Mouse (Mus musculus) liver, postnatal 0 days (tissue): ENCODE measurements around the gene Ngfr. TPM values are rescaled to one million over a fixed set of nuclear protein-coding genes. Genes with fewer than 3 reads are reported as not detected.

Experiments
- ATAC-seq: fragments of 200-750 bp; cut with Nextera tagmentation; 2 replicates; pipeline ENCODE4 v1.8.0; 2017; ENCODE audit warnings: mild to moderate bottlenecking, moderate library complexity
- DNase-seq: peaks from one replicate; pipeline ENCODE4 v3.0.0-alpha.2; 2016
- H3K27ac ChIP-seq: fragments of 300-500 bp; sonication (generic); 2 replicates; pipeline ENCODE4 v1.5.1; 2014; ENCODE audit warnings: antibody characterized with exemption, moderate library complexity, mild to moderate bottlenecking, low read depth
- H3K27me3 ChIP-seq: fragments of 300-500 bp; sonication (generic); 2 replicates; pipeline ENCODE4 v1.6.1; 2014; ENCODE audit warnings: low read length, control low read depth, mixed read lengths; ENCODE audit not compliant: insufficient read depth
- H3K36me3 ChIP-seq: fragments of 300-500 bp; sonication (generic); replicated peaks from 2 replicates; pipeline ENCODE4 v1.6.1; 2014; ENCODE audit warnings: mild to moderate bottlenecking, control low read depth, low read length, moderate library complexity, mixed read lengths; ENCODE audit not compliant: insufficient read depth
- H3K4me1 ChIP-seq: fragments of 300-500 bp; sonication (generic); 2 replicates; pipeline ENCODE4 v1.6.1; 2014; ENCODE audit warnings: antibody characterized with exemption, mild to moderate bottlenecking, control low read depth; ENCODE audit not compliant: insufficient read depth
- H3K4me2 ChIP-seq: fragments of 300-500 bp; sonication (generic); 2 replicates; pipeline ENCODE4 v1.6.1; 2014; ENCODE audit warnings: low read depth, mild to moderate bottlenecking, low read length, moderate library complexity, mixed read lengths
- H3K4me3 ChIP-seq: fragments of 300-500 bp; sonication (generic); 2 replicates; pipeline ENCODE4 v1.5.1; 2014; ENCODE audit warnings: low read depth, low read length
- H3K9ac ChIP-seq: fragments of 300-500 bp; sonication (generic); replicated peaks from 2 replicates; pipeline ENCODE4 v1.6.1; 2014; ENCODE audit warnings: mild to moderate bottlenecking, moderate library complexity
- H3K9me3 ChIP-seq: fragments of 300-500 bp; sonication (generic); 2 replicates; pipeline ENCODE4 v1.6.1; 2016; ENCODE audit warnings: mild to moderate bottlenecking, control low read depth, low read length, mixed read lengths
- CTCF ChIP-seq: sonication (generic); IDR thresholded peaks from 2 replicates; pipeline ENCODE4 v1.5.1; 2016; ENCODE audit warnings: antibody characterized with exemption, low read depth
- EP300 ChIP-seq: IDR thresholded peaks from 2 replicates; pipeline ENCODE4 v1.6.1; 2016; ENCODE audit warnings: antibody characterized with exemption, low read depth, mild to moderate bottlenecking
- WGBS: fragments of 180-500 bp; shearing (Covaris S2); extraction: QIAGEN DNeasy Blood & Tissue Kit; methylation state at CpG from one replicate; pipeline ENCODE4 v1.1.7; 2014; ENCODE audit not compliant: insufficient replicate concordance; 5-methylcytosine and 5-hydroxymethylcytosine counted together
- polyA plus RNA-seq: library from polyadenylated mRNA; unstranded; fragments of >200 nt; fragmentation: Nextera tagmentation; extraction: Ambion mirVana; gene quantifications from 2 replicates; pipeline ENCODE4 v1.2.1, GENCODE M21; 2015

The Ngfr gene
- polyA plus RNA-seq, 1 experiment from 2014 or later, result 1.7 TPM

- WGBS, result 34% methylated on average over 13 of the region's 13 CpGs
- H3K36me3 ChIP-seq, result no peaks in the 10 kb centered on the region
- no peak overlapping the region for H3K4me3 ChIP-seq
- DNase-seq (no peak), ATAC-seq (no peak)
- no peak overlapping the region for H3K27ac ChIP-seq
- peaks cover 9% of the 10 kb centered on the region; the same call in 1 of the 2 replicates for H3K4me1 ChIP-seq
- H3K9ac ChIP-seq, result no peak overlapping the region
- TF ChIP-seq CTCF, result no peak
- no peak for TF ChIP-seq EP300
- peaks cover 27% of the 10 kb centered on the region for H3K27me3 ChIP-seq
- H3K4me2 ChIP-seq, result no peak overlapping the region
- no peaks in the 10 kb centered on the region for H3K9me3 ChIP-seq
Measured at GRCm38 (mm10) chr11:95597741-95598140, 10.2 kb upstream of the Ngfr start.

GRCm38 (mm10) chr11:95596704-95597103, 9.2 kb upstream of the Ngfr start:
- Histone ChIP-seq H3K4me1 (peaks cover 9% of the 10 kb centered on the region; the same call in 1 of the 2 replicates), H3K9me3 (no peaks in the 10 kb centered on the region), H3K36me3 (no peaks in the 10 kb centered on the region), H3K9ac (no peak overlapping the region), H3K27ac (no peak overlapping the region), H3K4me2 (no peak overlapping the region), H3K27me3 (peaks cover 27% of the 10 kb centered on the region), H3K4me3 (no peak overlapping the region)
- TF ChIP-seq EP300 (no peak), CTCF (no peak)
- 37% methylated on average over 11 of the region's 11 CpGs for WGBS
- ATAC-seq (no peak), DNase-seq (no peak)

GRCm38 (mm10) chr11:95596150-95596515, 8.6 kb upstream of the Ngfr start:
- 53% methylated on average over 5 of the region's 5 CpGs for WGBS
- no peak overlapping the region for H3K4me3 ChIP-seq
- no peak overlapping the region for H3K4me2 ChIP-seq
- peaks cover 9% of the 10 kb centered on the region; the same call in 1 of the 2 replicates for H3K4me1 ChIP-seq
- H3K9ac ChIP-seq, result no peak overlapping the region
- DNase-seq (no peak), ATAC-seq (no peak)
- H3K27ac ChIP-seq, result no peak overlapping the region
- H3K27me3 ChIP-seq, result peaks cover 31% of the 10 kb centered on the region
- TF ChIP-seq CTCF, result no peak
- TF ChIP-seq EP300, result no peak
- H3K9me3 ChIP-seq, result no peaks in the 10 kb centered on the region
- H3K36me3 ChIP-seq, result no peaks in the 10 kb centered on the region

- H3K4me1 ChIP-seq, result peaks cover 9% of the 10 kb centered on the region; the same call in 1 of the 2 replicates
- H3K36me3 ChIP-seq, result no peaks in the 10 kb centered on the region
- TF ChIP-seq CTCF (no peak), EP300 (no peak)
- no peak overlapping the region for H3K27ac ChIP-seq
- H3K9me3 ChIP-seq, result no peaks in the 10 kb centered on the region
- no peak for ATAC-seq
- DNase-seq, result no peak
- H3K27me3 ChIP-seq, result peaks cover 32% of the 10 kb centered on the region
- no peak overlapping the region for H3K4me2 ChIP-seq
- H3K4me3 ChIP-seq, result no peak overlapping the region
- no peak overlapping the region for H3K9ac ChIP-seq
- 21% methylated on average over 10 of the region's 10 CpGs for WGBS
Measured at GRCm38 (mm10) chr11:95595438-95596149, 8.1 kb upstream of the Ngfr start.

GRCm38 (mm10) chr11:95594686-95595212, 7.2 kb upstream of the Ngfr start:
- ATAC-seq (no peak), DNase-seq (no peak)
- Histone ChIP-seq H3K27ac (no peak overlapping the region), H3K36me3 (no peaks in the 10 kb centered on the region), H3K4me2 (no peak overlapping the region), H3K27me3 (peaks cover 32% of the 10 kb centered on the region), H3K4me1 (peaks cover 9% of the 10 kb centered on the region; the same call in 1 of the 2 replicates), H3K4me3 (no peak overlapping the region), H3K9me3 (no peaks in the 10 kb centered on the region), H3K9ac (no peak overlapping the region)
- WGBS, result 27% methylated on average over 13 of the region's 13 CpGs
- TF ChIP-seq EP300, result no peak
- no peak for TF ChIP-seq CTCF

- TF ChIP-seq EP300 (no peak), CTCF (no peak)
- Histone ChIP-seq H3K27me3 (peaks cover 41% of the 10 kb centered on the region), H3K9ac (no peak overlapping the region), H3K9me3 (no peaks in the 10 kb centered on the region), H3K36me3 (no peaks in the 10 kb centered on the region), H3K4me2 (no peak overlapping the region), H3K4me3 (no peak overlapping the region), H3K27ac (no peak overlapping the region), H3K4me1 (peaks cover 9% of the 10 kb centered on the region; the same call in 1 of the 2 replicates)
- ATAC-seq (no peak), DNase-seq (no peak)
- WGBS, result 74% methylated on average over 5 of the region's 5 CpGs
Measured at GRCm38 (mm10) chr11:95593501-95593900, 6.0 kb upstream of the Ngfr start.
